Mouse (Mus musculus): ENCODE results near the gene Atp5g1.
"Not testable (repeated sequence)": the region's sequence is repeated elsewhere in the genome, so short reads cannot be mapped to it uniquely, and the experiment has no call there.

The Atp5g1 gene

DNA sequence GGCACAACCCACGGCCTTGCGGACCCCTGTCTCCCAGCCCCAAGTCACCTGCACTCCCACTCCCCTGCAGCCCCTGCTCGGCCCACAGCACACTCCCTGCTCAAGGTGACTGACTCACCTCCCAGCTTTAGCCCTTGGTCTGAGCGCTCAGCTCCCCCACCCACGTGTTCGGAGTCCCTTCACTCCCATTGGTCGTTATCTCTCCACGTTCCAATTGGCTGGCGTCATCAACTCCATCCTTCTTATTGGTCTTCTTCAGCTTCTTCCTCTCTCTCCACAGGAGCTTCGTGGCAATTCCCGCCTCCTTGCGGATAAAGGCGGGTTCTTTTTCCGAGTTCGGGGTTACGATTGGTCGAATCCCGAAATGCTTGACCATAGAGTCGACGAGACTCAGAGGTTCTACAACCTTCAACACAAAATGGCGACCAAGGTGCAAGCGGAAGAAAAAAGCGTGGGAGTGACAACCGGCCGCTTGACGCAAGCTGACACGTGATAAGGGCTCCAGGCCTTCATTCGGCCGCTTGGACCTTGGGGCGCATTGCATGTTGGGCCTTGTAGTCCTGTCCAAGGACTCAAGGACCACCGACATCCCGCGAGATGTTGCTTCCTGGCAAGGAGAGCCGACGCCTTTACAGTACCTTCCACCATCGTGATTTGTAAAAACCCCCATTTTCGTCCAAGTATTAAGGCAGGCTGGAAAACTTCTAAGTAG, at the start of gene Atp5g1:
Gene Atp5g1 (minus strand): TSS at position 162 of the 712 bp plus-strand sequence.
- in situ Hi-C loops (cut with MboI; ENCODE audit: low sequenced_read_pairs): no loop called here

- in situ Hi-C loops (cut with MboI; ENCODE audit: low sequenced_read_pairs): no loop called here
Measured at GRCm38 (mm10) chr11:96124052-96124914, 48.8 kb upstream of the Atp5g1 start.

DNA sequence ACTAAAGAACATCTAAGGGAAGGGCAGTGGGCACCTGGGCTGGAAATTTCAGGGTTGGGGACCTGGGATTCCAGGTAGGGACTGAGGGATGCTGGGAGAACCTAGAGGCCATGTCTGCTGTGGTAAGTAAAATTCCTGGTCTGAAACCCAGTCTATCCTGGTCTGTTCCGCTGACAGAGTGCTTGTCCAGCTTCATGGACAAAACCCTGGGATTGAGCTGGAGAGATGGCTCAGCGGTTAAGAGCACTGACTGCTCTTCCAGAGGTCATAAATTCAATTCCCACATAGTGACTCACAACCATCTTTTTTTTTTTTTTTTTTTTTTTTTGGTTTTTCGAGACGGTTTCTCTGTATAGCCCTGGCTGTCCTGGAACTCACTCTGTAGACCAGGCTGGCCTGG, 47.3 kb upstream of the Atp5g1 start:
- in situ Hi-C loops (cut with MboI; ENCODE audit: low sequenced_read_pairs): not testable (repeated sequence)

DNA sequence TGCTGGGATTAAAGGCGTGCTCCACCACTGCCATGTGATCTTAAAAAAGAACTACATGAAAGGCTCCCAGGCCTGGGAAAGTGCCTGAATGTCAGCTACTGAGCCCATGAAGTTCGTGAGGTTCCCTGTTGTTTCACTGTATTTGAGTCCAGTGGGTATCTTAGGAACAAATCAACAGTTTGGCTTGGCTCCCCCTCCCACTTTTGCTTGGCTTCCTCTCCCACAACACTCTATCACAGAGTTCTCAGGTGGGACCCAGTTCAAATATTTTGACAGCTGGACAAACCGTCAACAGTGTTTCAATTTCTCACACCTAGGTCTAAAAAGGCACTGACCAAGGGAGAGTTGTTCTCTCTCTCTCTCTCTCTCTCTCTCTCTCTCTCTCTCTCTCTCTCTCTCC, 43.9 kb upstream of the Atp5g1 start:
- in situ Hi-C loops (cut with MboI; ENCODE audit: low sequenced_read_pairs): no loop called here

DNA sequence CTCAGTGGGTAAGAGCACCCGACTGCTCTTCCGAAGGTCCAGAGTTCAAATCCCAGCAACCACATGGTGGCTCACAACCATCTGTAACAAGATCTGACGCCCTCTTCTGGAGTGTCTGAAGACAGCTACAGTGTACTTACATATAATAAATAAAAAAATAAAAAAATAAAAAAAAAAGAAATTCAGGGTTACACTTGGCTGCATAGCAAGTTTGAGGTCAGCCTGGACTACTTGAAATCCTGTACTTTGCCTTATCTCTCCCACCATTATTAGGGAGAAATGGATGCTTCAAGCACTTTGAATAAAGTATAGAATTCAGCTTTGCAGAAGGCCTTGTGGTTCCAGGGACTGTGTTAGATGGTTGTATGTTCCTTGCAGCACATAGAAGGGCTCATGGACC, 41.5 kb upstream of the Atp5g1 start:
- in situ Hi-C loops (cut with MboI; ENCODE audit: low sequenced_read_pairs): not testable (repeated sequence)

DNA sequence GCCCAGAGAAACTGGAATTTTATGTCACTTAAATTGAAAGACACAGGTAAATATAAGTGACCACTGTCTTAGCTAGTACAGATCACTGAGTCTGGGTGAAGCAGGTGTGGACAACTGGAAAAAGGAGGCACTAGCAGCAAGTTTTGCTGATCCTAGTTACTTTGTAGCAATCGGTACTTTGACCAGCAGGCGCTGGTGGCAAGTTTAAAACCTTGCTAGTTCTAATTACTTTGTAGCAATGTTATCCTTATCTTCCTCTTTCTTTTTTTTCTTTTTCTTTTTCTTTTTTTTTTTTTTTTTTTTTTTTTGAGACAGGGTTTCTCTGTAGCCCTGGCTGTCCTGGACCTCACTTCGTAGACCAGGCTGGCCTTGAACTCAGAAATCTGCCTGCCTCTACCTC, 40.6 kb upstream of the Atp5g1 start:
- in situ Hi-C loops (cut with MboI; ENCODE audit: low sequenced_read_pairs): no loop called here

- in situ Hi-C loops (cut with MboI; ENCODE audit: low sequenced_read_pairs): no loop called here
Measured at GRCm38 (mm10) chr11:96115416-96115815, 39.9 kb upstream of the Atp5g1 start.

DNA sequence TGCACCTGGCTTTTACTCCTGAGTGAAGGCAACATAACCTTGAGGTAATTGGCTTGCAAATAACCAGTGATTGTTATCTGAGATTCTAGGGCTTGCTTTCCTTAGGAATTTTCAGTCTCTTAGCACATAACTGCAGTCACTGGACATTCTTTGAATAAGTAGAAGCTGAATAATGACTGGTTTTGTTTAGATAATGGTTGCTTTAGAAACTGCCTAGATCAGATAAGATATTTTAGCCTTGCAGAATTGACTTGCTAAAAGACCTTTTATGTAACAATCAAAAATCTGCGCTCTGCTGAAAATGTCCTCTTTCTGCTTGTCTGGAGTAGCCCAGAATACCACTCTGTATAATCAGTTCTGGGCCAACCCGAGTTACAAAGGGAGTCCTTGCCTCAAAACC, 38.6 kb upstream of the Atp5g1 start:
- in situ Hi-C loops (cut with MboI; ENCODE audit: low sequenced_read_pairs): no loop called here

GRCm38 (mm10) chr11:96111751-96112150, 36.3 kb upstream of the Atp5g1 start, which contains the start of gene Calcoco2:
Calcoco2 (minus strand) TSS chr11:96111964.
- in situ Hi-C loops (cut with MboI; ENCODE audit: low sequenced_read_pairs): no loop called here

DNA sequence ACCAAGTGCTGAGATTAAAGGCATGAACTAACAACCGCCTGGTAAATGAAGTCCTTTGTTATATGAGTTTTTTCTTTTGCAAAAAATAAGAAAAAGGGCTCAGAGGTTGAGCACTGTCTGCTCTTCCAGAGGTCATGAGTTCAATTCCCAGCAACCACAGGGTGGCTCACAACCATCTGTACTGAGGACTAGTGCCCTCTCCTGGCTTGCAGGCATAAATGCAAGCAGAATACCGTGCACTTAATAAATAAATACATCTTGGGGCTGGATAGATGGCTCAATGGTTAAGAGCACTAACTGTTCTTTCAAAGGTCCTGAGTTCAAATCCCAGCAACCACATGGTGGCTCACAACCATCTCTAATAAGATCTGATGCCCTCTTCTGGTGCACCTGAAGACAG, 35.5 kb upstream of the Atp5g1 start:
- in situ Hi-C loops (cut with MboI; ENCODE audit: low sequenced_read_pairs): not testable (repeated sequence)

- in situ Hi-C loops (cut with MboI; ENCODE audit: low sequenced_read_pairs): no loop called here
Measured at GRCm38 (mm10) chr11:96108376-96108775, 32.9 kb upstream of the Atp5g1 start.

DNA sequence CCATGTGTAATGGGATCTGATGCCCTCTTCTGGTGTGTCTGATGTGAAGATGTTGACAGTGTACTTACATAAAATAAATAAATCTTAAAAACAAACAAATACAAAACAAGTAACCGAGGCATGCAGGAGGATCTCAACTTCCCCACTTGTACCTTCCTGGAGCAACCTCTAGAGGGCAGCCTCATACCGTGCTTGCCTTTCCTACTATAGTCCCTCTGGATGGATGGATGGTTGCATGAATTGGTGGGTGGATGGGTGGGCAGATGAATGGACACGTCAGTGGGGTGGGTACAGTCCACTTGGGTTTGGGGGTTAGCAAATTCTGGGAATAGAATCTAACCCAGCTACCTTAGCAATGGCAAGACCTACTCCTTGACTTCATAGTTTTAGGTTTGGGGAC, 17.9 kb upstream of the Atp5g1 start:
- in situ Hi-C loops (cut with MboI; ENCODE audit: low sequenced_read_pairs): loop anchor here (10.0 kb wide), 1 partner anchor 141 kb away; no protein-coding TSS in a partner anchor

- in situ Hi-C loops (cut with MboI; ENCODE audit: low sequenced_read_pairs): loop anchor here (10.0 kb wide), 1 partner anchor 142 kb away; no protein-coding TSS in a partner anchor
Measured at GRCm38 (mm10) chr11:96092674-96093291, 17.3 kb upstream of the Atp5g1 start.

- in situ Hi-C loops (cut with MboI; ENCODE audit: low sequenced_read_pairs): loop anchor here (10.0 kb wide), 1 partner anchor 144 kb away; no protein-coding TSS in a partner anchor
Measured at GRCm38 (mm10) chr11:96091073-96091472, 15.6 kb upstream of the Atp5g1 start.

DNA sequence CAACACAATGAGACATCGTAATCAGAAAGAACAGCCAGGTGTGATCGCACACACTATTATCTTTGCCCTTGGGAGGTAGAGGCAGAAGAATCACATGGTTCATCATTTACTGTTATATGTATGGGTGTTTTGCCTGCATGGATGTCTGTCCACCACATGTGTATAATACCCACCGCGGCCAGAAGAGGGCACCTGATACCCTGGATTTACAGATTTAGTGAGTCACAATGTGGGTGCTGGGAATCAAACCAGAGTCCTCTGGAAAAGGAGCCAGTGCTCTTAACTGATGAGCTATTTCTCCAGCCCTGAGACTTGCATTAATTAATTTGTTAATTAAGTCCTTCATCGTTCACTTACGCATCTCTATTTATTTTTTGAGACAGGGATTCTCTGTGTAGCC, 12.5 kb upstream of the Atp5g1 start:
- in situ Hi-C loops (cut with MboI; ENCODE audit: low sequenced_read_pairs): no loop called here

DNA sequence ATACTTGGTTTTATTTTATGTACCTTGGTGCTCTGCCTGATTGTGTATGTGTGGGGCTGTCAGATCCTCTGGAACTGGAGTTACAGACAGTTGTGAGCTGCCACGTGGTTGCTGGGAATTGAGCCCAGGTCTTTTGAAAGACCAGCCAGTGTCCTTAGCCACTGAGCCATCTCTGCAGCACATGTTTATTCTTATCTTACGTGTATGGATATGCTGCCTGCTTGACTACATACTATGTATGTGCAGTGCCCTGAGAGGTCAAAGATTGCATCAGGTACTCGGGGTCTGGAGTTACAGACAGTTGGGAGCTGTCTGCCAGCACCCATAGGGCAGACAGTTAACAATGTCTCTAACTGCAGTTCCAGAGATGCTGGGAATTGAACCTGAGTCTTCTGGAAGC, 7.2 kb upstream of the Atp5g1 start:
- in situ Hi-C loops (cut with MboI; ENCODE audit: low sequenced_read_pairs): no loop called here

DNA sequence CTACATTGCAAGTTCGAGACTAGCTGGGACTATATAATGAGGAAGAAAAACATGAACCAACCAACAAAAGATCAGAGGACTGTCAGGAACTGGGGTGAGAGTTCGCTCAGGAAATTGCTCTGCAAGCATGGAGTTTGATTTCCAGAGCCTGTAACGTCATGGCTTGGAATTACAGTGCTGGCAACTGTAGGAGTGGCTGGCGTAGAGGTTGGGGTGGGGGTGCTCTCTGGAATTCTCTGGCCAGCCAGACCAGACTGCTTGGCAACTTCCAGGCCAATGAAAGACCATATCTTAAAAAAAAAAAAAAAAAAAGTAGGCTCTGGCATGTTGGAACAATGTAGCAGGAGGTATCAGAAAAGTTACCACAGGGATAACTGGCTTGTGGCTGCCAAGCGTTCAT, 5.3 kb upstream of the Atp5g1 start:
- in situ Hi-C loops (cut with MboI; ENCODE audit: low sequenced_read_pairs): no loop called here

DNA sequence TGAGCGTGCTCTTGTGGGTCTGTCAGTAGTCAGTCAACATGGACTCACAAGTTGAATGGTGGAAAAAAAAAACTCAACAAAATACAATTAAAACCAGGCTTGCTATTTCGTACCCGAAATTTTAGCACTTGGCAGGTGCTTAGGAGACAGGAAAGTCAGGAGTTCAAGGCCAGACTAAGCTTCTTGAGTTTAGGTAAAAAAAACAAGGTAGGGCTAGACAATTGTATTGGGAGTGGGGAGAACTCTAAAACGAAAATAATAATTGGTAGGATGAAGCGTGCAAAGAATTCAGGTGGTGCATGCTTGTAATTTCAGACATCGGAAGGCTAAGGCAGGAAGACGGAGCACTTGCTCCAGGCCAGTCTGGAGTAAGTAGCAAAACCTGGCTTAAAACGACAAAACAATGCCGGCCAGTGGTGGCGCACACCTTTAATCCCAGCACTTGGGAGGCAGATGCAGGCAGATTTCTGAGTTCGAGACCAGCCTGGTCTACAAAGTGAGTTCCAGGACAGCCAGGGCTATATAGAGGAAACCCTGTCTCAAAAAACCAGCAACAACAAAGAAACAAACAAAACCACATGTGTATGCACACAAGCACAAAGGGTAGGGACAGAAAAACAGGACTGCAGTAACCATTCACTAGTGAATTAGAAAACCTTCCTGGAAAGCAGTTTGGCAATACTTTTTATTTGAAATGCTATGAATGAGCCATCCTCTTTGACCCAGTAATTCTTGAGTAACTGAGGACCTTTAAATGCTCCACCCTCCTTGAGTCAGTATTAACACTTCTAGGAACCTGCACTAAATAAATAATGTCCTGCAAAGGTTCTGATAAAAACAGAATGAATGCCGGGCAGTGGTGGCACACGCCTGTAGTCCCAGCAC, 993 bp upstream of the Atp5g1 start:
- in situ Hi-C loops (cut with MboI; ENCODE audit: low sequenced_read_pairs): no loop called here

- in situ Hi-C loops (cut with MboI; ENCODE audit: low sequenced_read_pairs): no loop called here
Measured at GRCm38 (mm10) chr11:96075177-96075508, 327 bp downstream of the Atp5g1 start.

DNA sequence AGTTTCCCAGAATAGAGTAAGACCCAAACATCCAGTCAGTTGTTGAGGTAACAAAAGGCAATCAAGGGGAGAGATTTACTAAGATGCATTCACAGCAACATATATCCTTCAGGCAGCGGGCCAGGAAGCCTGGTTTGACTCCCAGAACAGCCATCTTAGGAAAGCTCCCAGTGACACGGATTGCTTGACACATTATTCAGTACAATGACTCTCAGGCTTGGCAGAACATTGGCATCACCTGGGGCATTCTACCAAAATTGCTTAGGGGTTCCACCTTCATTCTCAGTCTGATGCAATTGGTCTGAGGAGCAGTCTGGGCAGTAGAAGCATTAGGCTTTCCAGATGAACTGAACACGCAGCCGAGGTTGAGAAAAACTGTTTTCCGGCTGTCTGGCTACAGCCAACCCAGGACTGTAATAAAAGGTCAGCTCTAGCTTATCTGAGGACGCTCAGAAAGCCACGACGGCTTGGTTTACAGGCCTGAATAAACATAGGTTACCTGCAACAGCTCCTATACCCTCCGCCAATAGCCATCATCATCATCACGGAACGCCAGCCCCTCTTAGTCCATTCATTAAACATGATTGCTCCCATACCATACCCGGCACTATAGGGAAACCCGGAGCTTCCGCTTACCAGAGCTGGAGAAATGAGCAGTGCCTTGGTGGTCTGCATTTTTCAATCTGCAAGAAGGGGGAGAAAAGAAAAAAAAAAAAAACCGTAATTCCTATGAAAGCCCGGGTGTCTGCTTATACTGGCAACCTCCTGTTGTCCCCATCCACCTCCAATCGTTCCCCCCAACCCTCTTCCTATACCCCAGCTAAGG, 906 bp downstream of the Atp5g1 start:
- in situ Hi-C loops (cut with MboI; ENCODE audit: low sequenced_read_pairs): no loop called here
